Mouse (Mus musculus) spleen, adult 2 months (tissue): ENCODE measurements around the gene Aox3. TPM values are rescaled to one million over a fixed set of nuclear protein-coding genes. Genes with fewer than 3 reads are reported as not detected.
A peak's percentile ranks its signal among the peaks of the same experiment; 100 is the strongest.

ENCODE experiments used
- DNase-seq, 2 experiments: peaks; one replicate each; pipeline versions ENCODE4 v3.0.0 to v3.0.0-alpha.2; 2012 to 2021; ENCODE audit warnings: low spot score in 2 of 2, low read depth in 1 of 2
- H3K27ac ChIP-seq: fragments of 200-500 bp; 2 replicates; pipeline ENCODE4 v1.5.1; 2012; ENCODE audit warnings: low read length, inconsistent platforms; ENCODE audit not compliant: insufficient read depth
- H3K27me3 ChIP-seq: fragments of 200-500 bp; 2 replicates; pipeline ENCODE4 v1.6.1; 2012; ENCODE audit warnings: mild to moderate bottlenecking, moderate library complexity, low read length, inconsistent platforms; ENCODE audit not compliant: control insufficient read depth, insufficient read depth
- H3K36me3 ChIP-seq: fragments of 200-500 bp; 2 replicates; pipeline ENCODE4 v1.6.1; 2012; ENCODE audit warnings: mild to moderate bottlenecking, low read length, inconsistent platforms; ENCODE audit not compliant: control insufficient read depth, insufficient read depth
- H3K4me1 ChIP-seq: fragments of 200-500 bp; 2 replicates; pipeline ENCODE4 v1.6.1; 2011; ENCODE audit warnings: inconsistent platforms; ENCODE audit not compliant: control insufficient read depth, insufficient read depth, insufficient read length
- H3K4me3 ChIP-seq: fragments of 200-500 bp; 2 replicates; pipeline ENCODE4 v1.5.1; 2011; ENCODE audit warnings: mild to moderate bottlenecking, inconsistent platforms; ENCODE audit not compliant: insufficient read depth, insufficient read length; ENCODE audit errors: extremely low read depth
- CTCF ChIP-seq: fragments of 200-500 bp; IDR thresholded peaks from 2 replicates; pipeline ENCODE4 v1.5.1; 2011; ENCODE audit warnings: mild to moderate bottlenecking, inconsistent platforms; ENCODE audit not compliant: insufficient read depth, insufficient read length, insufficient replicate concordance; ENCODE audit errors: extremely low read depth
- POLR2A ChIP-seq: fragments of 200-500 bp; IDR thresholded peaks from 2 replicates; pipeline ENCODE4 v1.6.1; 2011; ENCODE audit warnings: low read depth, low read length, inconsistent platforms
- WGBS: fragments of 180-500 bp; shearing (Covaris S2); methylation state at CpG from one replicate; pipeline ENCODE4 v1.1.7; 2018; 5-methylcytosine and 5-hydroxymethylcytosine counted together
- polyA plus RNA-seq: library from polyadenylated mRNA; depleted of rRNA; stranded (reverse); fragments of >200 nt; gene quantifications from 2 replicates; pipeline ENCODE4 v1.2.3, GENCODE M21; 2012

The Aox3 gene
- polyA plus RNA-seq, 1 experiment = 0.41 TPM

DNA sequence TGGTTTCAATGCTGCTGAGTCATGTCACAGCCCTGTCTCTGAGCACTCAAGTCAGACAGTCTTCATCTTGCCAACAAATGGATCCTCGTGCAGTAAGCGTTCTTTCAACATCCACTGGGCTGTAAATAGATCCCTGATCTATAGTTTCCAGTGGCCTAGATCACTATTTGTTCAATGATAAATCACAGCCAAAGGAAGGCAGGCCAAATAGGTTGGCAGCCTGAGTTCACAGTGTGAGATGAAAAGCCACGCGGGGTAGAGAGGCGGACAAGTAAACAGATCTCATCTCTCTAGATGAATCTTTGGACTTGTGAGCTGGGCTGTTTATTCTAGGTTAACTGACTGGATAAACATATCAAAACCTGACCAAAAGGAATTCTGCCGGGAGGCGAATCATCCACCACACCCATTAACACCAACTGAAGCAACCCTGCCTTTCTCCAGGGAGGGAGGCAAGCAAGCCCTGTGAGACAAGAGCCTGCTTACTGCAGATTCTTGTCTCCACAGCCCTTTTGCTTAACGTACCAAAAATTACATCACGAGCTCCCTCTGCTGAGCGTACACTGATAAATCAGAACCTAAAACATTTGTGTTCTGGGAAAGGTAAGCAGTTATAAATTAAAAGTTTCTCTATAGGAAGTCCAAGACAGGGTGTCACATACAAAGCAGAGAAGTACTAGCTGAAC, 31.6 kb downstream of the Aox3 start:
- Histone ChIP-seq H3K27me3 (no peaks in the 10 kb centered on the region), H3K4me1 (no peaks in the 10 kb centered on the region), H3K36me3 (no peaks in the 10 kb centered on the region), H3K27ac (no peak overlapping the region), H3K4me3 (no peak overlapping the region)
- WGBS = 72% methylated on average over 10 of the region's 10 CpGs
- TF ChIP-seq CTCF = no peak
- no peak for TF ChIP-seq POLR2A
- no peak for DNase-seq

DNA sequence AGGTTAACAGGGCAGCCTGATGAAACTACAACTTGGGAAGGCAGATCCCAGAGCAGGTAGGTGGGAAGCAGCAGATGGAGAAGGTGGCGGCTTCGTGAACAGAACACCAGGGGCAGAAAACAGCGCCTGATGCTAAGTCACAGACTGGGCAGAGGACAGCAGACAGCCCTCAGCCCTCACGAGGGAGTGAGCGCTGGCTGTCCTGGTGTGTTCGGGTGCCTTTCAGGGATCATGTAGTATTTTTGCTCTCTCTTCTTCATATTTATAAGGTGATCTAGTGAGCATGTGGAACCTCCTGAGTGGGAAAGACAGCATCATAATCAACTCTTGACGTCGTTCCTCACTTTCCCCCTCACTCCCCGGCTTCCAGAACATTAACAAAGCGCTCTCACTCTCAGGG, 33.1 kb downstream of the Aox3 start:
- DNase-seq = no peak
- H3K27me3 ChIP-seq = no peaks in the 10 kb centered on the region
- no peaks in the 10 kb centered on the region for H3K4me1 ChIP-seq
- TF ChIP-seq POLR2A = no peak
- no peak for TF ChIP-seq CTCF
- no peaks in the 10 kb centered on the region for H3K36me3 ChIP-seq
- no peak overlapping the region for H3K27ac ChIP-seq
- no peak overlapping the region for H3K4me3 ChIP-seq
- 90% methylated on average over 10 of the region's 10 CpGs for WGBS

DNA sequence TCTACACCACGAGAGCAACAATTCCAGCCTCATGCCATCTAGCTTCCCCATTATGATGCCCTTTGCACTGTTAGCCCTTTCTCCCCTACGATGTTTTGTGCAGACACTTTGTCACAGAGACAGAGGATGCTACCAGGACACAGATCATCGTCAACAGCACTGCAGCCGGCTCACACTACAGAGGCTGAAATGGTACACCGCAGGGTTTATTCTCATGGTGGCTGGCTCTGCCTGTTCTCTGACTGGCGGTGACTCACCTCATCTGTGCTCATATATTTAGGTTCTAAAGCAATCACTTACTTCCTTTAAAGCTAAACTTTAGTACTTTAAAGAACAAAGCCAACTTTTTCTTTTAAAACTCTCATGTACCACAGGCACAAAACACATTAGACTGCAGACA, 34.8 kb downstream of the Aox3 start:
- Histone ChIP-seq H3K4me1 (no peaks in the 10 kb centered on the region), H3K4me3 (no peak overlapping the region), H3K36me3 (no peaks in the 10 kb centered on the region), H3K27me3 (no peaks in the 10 kb centered on the region; the same call in 1 of the 2 replicates), H3K27ac (no peak overlapping the region)
- TF ChIP-seq POLR2A = no peak
- no peak for TF ChIP-seq CTCF
- no peak for DNase-seq
- 69% methylated on average over 6 of the region's 6 CpGs for WGBS

DNA sequence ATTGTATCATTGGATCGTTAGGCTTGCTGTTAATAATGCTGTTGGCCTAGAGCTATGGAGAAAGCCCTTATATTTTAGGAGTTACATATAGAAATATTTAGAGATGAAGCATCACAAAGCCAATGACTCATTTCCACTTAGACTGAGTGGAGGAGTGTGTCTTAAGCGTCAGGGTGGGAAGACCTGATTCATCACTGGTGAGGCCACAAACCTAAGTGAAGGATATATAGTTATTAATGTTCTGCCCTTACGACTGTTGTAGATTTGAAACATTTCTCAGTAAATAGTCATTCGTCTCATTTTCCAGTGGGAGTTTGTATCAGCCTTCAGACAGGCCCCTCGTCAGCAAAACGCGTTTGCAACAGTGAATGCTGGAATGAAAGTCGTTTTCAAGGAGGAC, 39.3 kb downstream of the Aox3 start:
- Histone ChIP-seq H3K27ac (no peak overlapping the region), H3K4me3 (no peak overlapping the region), H3K27me3 (no peaks in the 10 kb centered on the region; the same call in 1 of the 2 replicates), H3K4me1 (no peaks in the 10 kb centered on the region), H3K36me3 (no peaks in the 10 kb centered on the region)
- no peak for DNase-seq
- 81% methylated on average over 8 of the region's 8 CpGs for WGBS
- no peak for TF ChIP-seq CTCF
- no peak for TF ChIP-seq POLR2A

DNA sequence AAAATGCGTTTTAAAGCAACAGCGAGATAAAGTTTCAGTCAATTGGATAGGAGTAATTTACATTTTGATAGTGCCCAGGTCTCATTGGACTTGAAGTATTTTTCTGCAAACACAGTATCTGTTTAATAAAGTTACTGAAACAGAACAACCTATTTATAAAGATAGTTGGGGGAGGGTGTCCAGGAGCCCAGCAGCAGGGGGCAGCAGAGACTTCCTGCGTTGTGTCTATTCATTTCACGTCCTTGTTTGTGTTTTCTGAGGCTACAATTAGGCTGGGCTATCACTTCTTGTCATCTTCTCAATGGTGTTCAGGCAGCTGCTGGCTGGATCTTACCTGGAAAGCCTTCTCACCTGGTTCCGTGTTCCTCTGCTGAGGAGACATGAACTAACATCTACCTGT, 43.8 kb downstream of the Aox3 start:
- peak in 1 of 2 experiments; percentile 21 for DNase-seq
- WGBS = 56% methylated on average over 5 of the region's 5 CpGs
- H3K27me3 ChIP-seq = no peaks in the 10 kb centered on the region
- no peak overlapping the region for H3K4me3 ChIP-seq
- TF ChIP-seq CTCF (peak; percentile 58; the same call in 1 of the 2 replicates), POLR2A (no peak)
- no peaks in the 10 kb centered on the region for H3K4me1 ChIP-seq
- H3K36me3 ChIP-seq = no peaks in the 10 kb centered on the region
- H3K27ac ChIP-seq = no peak overlapping the region

DNA sequence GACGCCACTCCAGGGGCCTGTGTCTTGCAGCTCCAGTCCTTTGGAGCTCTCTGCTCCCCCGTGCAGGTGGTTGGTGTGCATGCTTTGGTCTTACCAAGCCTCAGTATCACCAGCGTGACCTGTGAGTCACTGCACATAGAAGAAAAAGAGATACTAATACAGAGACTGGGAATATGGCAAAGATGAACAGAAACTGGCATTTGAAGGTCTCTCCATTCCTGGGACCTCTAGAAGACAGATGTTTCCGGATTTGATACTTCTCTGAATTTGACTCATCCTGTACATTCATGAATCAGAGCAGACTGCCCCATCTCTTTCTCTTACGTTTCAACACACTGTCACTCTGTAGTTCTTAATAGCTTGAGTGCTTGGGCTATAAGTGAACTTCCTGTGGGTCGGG, 57.0 kb downstream of the Aox3 start:
- Histone ChIP-seq H3K36me3 (no peaks in the 10 kb centered on the region), H3K4me3 (no peak overlapping the region), H3K4me1 (no peaks in the 10 kb centered on the region), H3K27me3 (no peaks in the 10 kb centered on the region), H3K27ac (no peak overlapping the region)
- DNase-seq = no peak
- WGBS = 70% methylated on average over 6 of the region's 6 CpGs
- TF ChIP-seq CTCF (no peak), POLR2A (no peak)

DNA sequence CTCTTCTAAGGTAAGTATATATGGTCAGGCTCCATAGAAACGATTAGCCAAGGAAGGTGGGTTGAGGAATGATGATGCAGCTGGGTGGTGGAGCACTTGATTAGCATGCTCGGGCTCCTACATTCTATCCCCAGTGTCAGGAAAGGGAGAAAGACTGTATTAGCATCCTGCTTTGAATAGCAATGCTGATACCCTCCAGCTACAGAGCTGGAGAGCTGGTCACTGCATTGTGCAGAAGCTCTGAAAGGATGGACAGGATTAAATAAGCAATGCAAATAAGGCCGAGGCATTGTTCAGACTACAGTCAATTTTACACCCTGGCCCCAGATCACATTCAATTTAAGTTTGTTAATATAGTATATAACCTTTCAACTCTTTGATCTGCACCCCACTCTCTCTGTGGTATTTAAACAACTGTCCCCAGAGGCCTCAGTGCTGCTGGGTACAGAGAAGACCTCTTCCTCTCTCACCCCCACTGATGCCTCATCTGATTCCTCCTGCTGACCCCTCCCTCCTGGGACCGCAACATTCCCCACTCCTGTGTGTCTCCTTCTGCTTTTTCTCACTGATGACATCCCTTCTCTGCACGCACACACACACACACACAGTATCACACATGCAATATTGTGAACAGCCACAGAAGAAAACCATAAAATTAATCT, 75.7 kb downstream of the Aox3 start:
- no peak for DNase-seq
- H3K27me3 ChIP-seq = no peaks in the 10 kb centered on the region
- H3K36me3 ChIP-seq = no peaks in the 10 kb centered on the region
- H3K27ac ChIP-seq = no peak overlapping the region
- TF ChIP-seq POLR2A = no peak
- TF ChIP-seq CTCF = no peak
- WGBS = 69% methylated on average over 5 of the region's 5 CpGs
- no peak overlapping the region for H3K4me3 ChIP-seq
- H3K4me1 ChIP-seq = no peaks in the 10 kb centered on the region
